Mouse (Mus musculus): Measurements from ENCODE around the gene Hoxd12. TPM values are rescaled to one million over a fixed set of nuclear protein-coding genes. Genes with fewer than 3 reads are reported as not detected.
A peak's percentile ranks its signal among the peaks of the same experiment; 100 is the strongest.

The Hoxd12 gene
- total RNA-seq, 2 experiments from 2014 or later: not detected

GRCm38 (mm10) chr2:74686301-74686987, 11.6 kb downstream of the Hoxd12 start:
- peak; percentile 62 for TF ChIP-seq CTCF (IDR thresholded peaks at IDR 0.05)
- no peak overlapping the region for H3K27ac ChIP-seq
- intact Hi-C loops (cut with DNase I): no loop called here
- no peak overlapping the region for H3K4me3 ChIP-seq
- no peak for DNase-seq (ENCODE audit: extremely low spot score in 1 of 2, low spot score in 2 of 2)

- intact Hi-C loops (cut with DNase I): no loop called here
- no peak for DNase-seq (ENCODE audit: extremely low spot score in 1 of 2, low spot score in 2 of 2)
- TF ChIP-seq CTCF (IDR thresholded peaks at IDR 0.05): no peak
- H3K27ac ChIP-seq: no peak overlapping the region
- H3K4me3 ChIP-seq: no peak overlapping the region
Observed at GRCm38 (mm10) chr2:74686988-74687697, 12.3 kb downstream of the Hoxd12 start.

- intact Hi-C loops (cut with DNase I): no loop called here
- DNase-seq (ENCODE audit: extremely low spot score in 1 of 2, low spot score in 2 of 2): no peak
- no peak overlapping the region for H3K4me3 ChIP-seq
- no peak for TF ChIP-seq CTCF (IDR thresholded peaks at IDR 0.05)
- no peak overlapping the region for H3K27ac ChIP-seq
Observed at GRCm38 (mm10) chr2:74687698-74688555, 13.1 kb downstream of the Hoxd12 start.

GRCm38 (mm10) chr2:74688795-74689573, 14.2 kb downstream of the Hoxd12 start:
- TF ChIP-seq CTCF (IDR thresholded peaks at IDR 0.05): no peak
- H3K4me3 ChIP-seq: no peak overlapping the region
- no peak for DNase-seq (ENCODE audit: extremely low spot score in 1 of 2, low spot score in 2 of 2)
- intact Hi-C loops (cut with DNase I): no loop called here
- H3K27ac ChIP-seq: no peak overlapping the region

- TF ChIP-seq CTCF (IDR thresholded peaks at IDR 0.05): no peak
- Histone ChIP-seq H3K27ac (no peak overlapping the region), H3K4me3 (no peak overlapping the region)
- no peak for DNase-seq (ENCODE audit: extremely low spot score in 1 of 2, low spot score in 2 of 2)
- intact Hi-C loops (cut with DNase I): loop anchor here (10.0 kb wide), 1 partner anchor 1415 kb away; the partner anchor contains the start of gene Sp9
Observed at GRCm38 (mm10) chr2:74689574-74690337, 14.9 kb downstream of the Hoxd12 start.

- Histone ChIP-seq H3K4me3 (no peak overlapping the region), H3K27ac (no peak overlapping the region)
- no peak for DNase-seq (ENCODE audit: extremely low spot score in 1 of 2, low spot score in 2 of 2)
- intact Hi-C loops (cut with DNase I): loop anchor here (10.0 kb wide), 1 partner anchor 1416 kb away; the partner anchor contains the start of gene Sp9
- no peak for TF ChIP-seq CTCF (IDR thresholded peaks at IDR 0.05)
Observed at GRCm38 (mm10) chr2:74690338-74690716, 15.5 kb downstream of the Hoxd12 start.

- TF ChIP-seq CTCF (IDR thresholded peaks at IDR 0.05): no peak; the same call in 1 of the 2 replicates
- H3K4me3 ChIP-seq: no peak within 1 kb of the TSS
- intact Hi-C loops (cut with DNase I): loop anchor here (10.0 kb wide), 1 partner anchor 1416 kb away; the partner anchor contains the start of gene Sp9
- H3K27ac ChIP-seq: no peak within 1 kb of the TSS
- DNase-seq (ENCODE audit: extremely low spot score in 1 of 2, low spot score in 2 of 2): no peak
Observed at GRCm38 (mm10) chr2:74691022-74691951, 16.5 kb downstream of the Hoxd12 start, which contains the start of gene Hoxd10. Hoxd10 (plus strand) TSS chr2:74691924.

GRCm38 (mm10) chr2:74691995-74692807, 17.4 kb downstream of the Hoxd12 start:
- intact Hi-C loops (cut with DNase I): loop anchor here (10.0 kb wide), 1 partner anchor 1417 kb away; the partner anchor contains the start of gene Sp9
- no peak for TF ChIP-seq CTCF (IDR thresholded peaks at IDR 0.05)

More at GRCm38 (mm10) chr2:74691995-74692807, 17.4 kb downstream of the Hoxd12 start:
- Histone ChIP-seq H3K27ac (no peak overlapping the region), H3K4me3 (no peak overlapping the region)
- DNase-seq (ENCODE audit: extremely low spot score in 1 of 2, low spot score in 2 of 2): no peak

Measured in left cerebral cortex, adult 2 months (tissue).